Mouse (Mus musculus) ES-E14 (cell line): Measurements from ENCODE around the gene Dpp10.

Source experiments
- CHD2 ChIP-seq: IDR thresholded peaks from 2 replicates; pipeline ENCODE4 v1.6.1; 2014; ENCODE audit warnings: mild to moderate bottlenecking, low read depth, low read length, inconsistent platforms
- ZC3H11A ChIP-seq: IDR thresholded peaks from 2 replicates; pipeline ENCODE4 v1.6.1; 2012; ENCODE audit warnings: low read depth, mild to moderate bottlenecking, inconsistent platforms, low read length, borderline replicate concordance
- ZNF384 ChIP-seq: IDR thresholded peaks from 2 replicates; pipeline ENCODE4 v1.6.1; 2012; ENCODE audit warnings: low read depth, low read length, inconsistent platforms

- TF ChIP-seq CHD2 (no peak), ZNF384 (no peak), ZC3H11A (no peak)
Observed at GRCm38 (mm10) chr1:123946149-123946548, 99.2 kb downstream of the Dpp10 start.
